Mouse (Mus musculus): ENCODE data around the gene Clec3a. TPM values are rescaled to one million over a fixed set of nuclear protein-coding genes. Genes with fewer than 3 reads are reported as not detected.

Clec3a gene
- polyA plus RNA-seq, 1 experiment from 2014 or later: not detected

DNA sequence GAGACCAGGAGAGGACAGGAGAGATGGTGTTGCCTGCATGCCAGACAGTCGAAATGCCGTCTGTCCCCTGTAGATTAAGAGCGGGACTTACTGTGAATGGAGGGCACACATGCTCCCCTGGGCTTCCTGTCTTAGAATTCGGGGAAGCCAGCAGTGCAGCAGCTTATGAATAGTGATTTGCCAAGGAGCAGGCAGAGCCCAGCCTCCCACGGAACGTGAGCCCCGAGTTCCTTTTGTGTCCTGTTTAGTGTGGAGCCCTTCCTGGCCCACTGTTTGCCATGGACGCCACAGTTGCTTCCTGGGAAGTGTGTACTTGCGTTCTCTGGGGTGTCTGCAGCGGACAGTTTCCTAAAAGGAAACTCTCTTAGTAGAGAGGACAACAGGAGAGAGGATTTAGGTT, 45.4 kb downstream of the Clec3a start:
- Histone ChIP-seq H3K9me3 (replicated peaks; ENCODE audit: low read length) (no peaks in the 10 kb centered on the region), H3K27ac (no peak overlapping the region), H3K36me3 (ENCODE audit: insufficient read depth, low read length) (no peaks in the 10 kb centered on the region), H3K4me1 (replicated peaks; ENCODE audit: insufficient read depth, low read length) (0 out of 2 replicates have a peak, but pooled peaks cover 2% of the 10 kb centered on the region), H3K4me2 (ENCODE audit: low read length) (no peak overlapping the region), H3K27me3 (ENCODE audit: insufficient read depth, low read length) (no peaks in the 10 kb centered on the region), H3K9ac (ENCODE audit: low read depth, low read length) (no peak overlapping the region), H3K4me3 (replicated peaks; ENCODE audit: low read depth, low read length) (no peak overlapping the region)
- 49% methylated on average over 10 of the region's 10 CpGs for WGBS
- ATAC-seq (replicated peaks; ENCODE audit: low FRiP score, low read depth) (no peak), DNase-seq (ENCODE audit: low spot score) (no peak)
- TF ChIP-seq CTCF (IDR thresholded peaks at IDR 0.05; ENCODE audit: low read depth): no peak

GRCm38 (mm10) chr8:114468526-114469207, 50.8 kb downstream of the Clec3a start:
- no peak for TF ChIP-seq CTCF (IDR thresholded peaks at IDR 0.05; ENCODE audit: low read depth)
- Histone ChIP-seq H3K9ac (ENCODE audit: low read depth, low read length) (no peak overlapping the region), H3K4me1 (replicated peaks; ENCODE audit: insufficient read depth, low read length) (no peaks in the 10 kb centered on the region), H3K4me2 (ENCODE audit: low read length) (no peak overlapping the region), H3K4me3 (replicated peaks; ENCODE audit: low read depth, low read length) (no peak overlapping the region), H3K27ac (no peak overlapping the region), H3K36me3 (ENCODE audit: insufficient read depth, low read length) (no peaks in the 10 kb centered on the region), H3K9me3 (replicated peaks; ENCODE audit: low read length) (no peaks in the 10 kb centered on the region), H3K27me3 (ENCODE audit: insufficient read depth, low read length) (no peaks in the 10 kb centered on the region)
- WGBS: 75% methylated on average over 21 of the region's 21 CpGs
- ATAC-seq (replicated peaks; ENCODE audit: low FRiP score, low read depth) (no peak), DNase-seq (ENCODE audit: low spot score) (no peak)

DNA sequence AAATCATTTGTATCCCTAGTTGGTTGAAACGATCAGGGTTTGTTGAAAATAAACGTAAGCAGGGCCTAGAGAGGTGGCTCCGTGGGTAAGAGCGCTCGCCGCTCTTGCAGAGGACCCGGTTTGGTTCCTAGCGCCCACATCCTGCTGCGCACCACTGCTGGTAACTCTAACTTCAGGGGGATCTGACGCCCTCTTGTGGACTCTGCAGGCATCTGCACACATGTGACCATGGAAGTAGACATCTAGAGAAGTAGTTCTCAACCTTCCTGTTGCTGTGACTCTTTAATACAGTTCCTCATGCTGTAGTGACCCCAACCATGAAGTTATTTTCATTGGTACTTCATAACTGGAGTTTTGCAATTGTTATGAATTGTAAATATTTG, 51.3 kb downstream of the Clec3a start:
- TF ChIP-seq CTCF (IDR thresholded peaks at IDR 0.05; ENCODE audit: low read depth): 0 out of 2 replicates have a peak, but pooled peaks have one; percentile 10
- Histone ChIP-seq H3K36me3 (ENCODE audit: insufficient read depth, low read length) (no peaks in the 10 kb centered on the region), H3K27ac (no peak overlapping the region), H3K4me2 (ENCODE audit: low read length) (no peak overlapping the region), H3K27me3 (ENCODE audit: insufficient read depth, low read length) (no peaks in the 10 kb centered on the region), H3K9ac (ENCODE audit: low read depth, low read length) (no peak overlapping the region), H3K4me3 (replicated peaks; ENCODE audit: low read depth, low read length) (no peak overlapping the region), H3K9me3 (replicated peaks; ENCODE audit: low read length) (no peaks in the 10 kb centered on the region), H3K4me1 (replicated peaks; ENCODE audit: insufficient read depth, low read length) (no peaks in the 10 kb centered on the region)
- ATAC-seq (replicated peaks; ENCODE audit: low FRiP score, low read depth) (no peak), DNase-seq (ENCODE audit: low spot score) (no peak)
- 95% methylated on average over 10 of the region's 10 CpGs for WGBS

DNA sequence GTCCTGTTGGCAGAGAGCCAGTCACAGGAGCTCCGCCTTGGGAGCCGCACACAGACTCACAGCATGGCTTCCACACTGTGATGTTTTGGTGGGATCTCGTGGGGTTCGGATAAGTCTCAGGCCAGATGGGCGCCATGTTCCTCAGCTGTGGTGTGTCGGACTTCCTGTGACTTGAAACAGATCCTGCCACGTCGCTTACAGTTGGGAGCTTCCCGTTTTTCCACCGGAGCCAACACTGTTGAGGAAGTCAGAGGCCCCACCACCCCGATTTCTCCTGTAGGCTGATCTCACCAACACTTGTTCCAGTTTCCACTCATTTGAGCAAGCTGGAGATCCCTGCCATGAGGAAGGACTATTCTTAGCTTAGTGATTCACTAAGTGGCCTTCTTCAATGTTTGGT, 55.7 kb downstream of the Clec3a start:
- TF ChIP-seq CTCF (IDR thresholded peaks at IDR 0.05; ENCODE audit: low read depth): no peak
- DNase-seq (ENCODE audit: low spot score): no peak
- H3K4me2 ChIP-seq (ENCODE audit: low read length): no peak overlapping the region
- no peak overlapping the region for H3K9ac ChIP-seq (ENCODE audit: low read depth, low read length)
- H3K27ac ChIP-seq: no peak overlapping the region
- no peaks in the 10 kb centered on the region for H3K27me3 ChIP-seq (ENCODE audit: insufficient read depth, low read length)
- no peaks in the 10 kb centered on the region for H3K4me1 ChIP-seq (replicated peaks; ENCODE audit: insufficient read depth, low read length)
- H3K36me3 ChIP-seq (ENCODE audit: insufficient read depth, low read length): no peaks in the 10 kb centered on the region
- H3K9me3 ChIP-seq (replicated peaks; ENCODE audit: low read length): no peaks in the 10 kb centered on the region
- H3K4me3 ChIP-seq (replicated peaks; ENCODE audit: low read depth, low read length): no peak overlapping the region
- ATAC-seq (replicated peaks; ENCODE audit: low FRiP score, low read depth): no peak
- WGBS: 90% methylated on average over 11 of the region's 11 CpGs

Other genes with a start within 250 kb of the Clec3a start
- gene Vat1l, start 212.5 kb upstream of the Clec3a start, polyA plus RNA-seq (2015; fragmentation: Nextera tagmentation; extraction: Ambion mirVana): 1.4 and 1.6 TPM in 2 replicates
- 16.3 and 18.6 TPM in 2 replicates for gene Wwox, start 21.6 kb downstream of the Clec3a start, polyA plus RNA-seq (2015; fragmentation: Nextera tagmentation; extraction: Ambion mirVana)